Mouse (Mus musculus): ENCODE results near the gene Ucn3.

DNA sequence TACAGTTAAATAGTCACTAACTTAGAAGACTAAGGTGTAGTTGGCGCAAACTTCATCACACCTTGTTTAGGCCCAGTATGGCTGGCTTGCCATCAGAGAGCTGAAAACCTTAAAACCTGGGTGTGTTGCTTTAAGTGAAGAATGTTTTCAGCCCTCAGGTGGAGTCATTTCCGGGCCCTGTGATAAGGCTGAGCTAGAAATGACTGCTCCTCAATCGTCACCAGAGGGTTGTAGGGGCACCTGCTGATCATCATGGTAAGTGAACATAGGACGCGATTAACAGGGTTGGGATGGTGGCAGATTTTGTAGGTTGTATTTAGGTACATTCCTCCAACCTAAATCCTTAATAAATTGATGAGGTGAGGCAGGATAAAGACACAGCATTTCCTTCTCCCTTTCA lies 20.7 kb downstream of the Ucn3 start:
- TF ChIP-seq CTCF (IDR thresholded peaks at IDR 0.05; ENCODE audit: control insufficient read depth, insufficient read depth, low read length) (no peak), POLR2A (IDR thresholded peaks at IDR 0.05; ENCODE audit: borderline replicate concordance, control insufficient read depth, low read depth, low read length) (no peak)
